Mouse (Mus musculus): ENCODE measurements at regions not wholly inside any gene's neighbourhood (a gene's known extent, or its start where the extent isn't known, plus 50 kb on each side); places are given as distances from the start of the nearest gene placed in this dataset.

DNA sequence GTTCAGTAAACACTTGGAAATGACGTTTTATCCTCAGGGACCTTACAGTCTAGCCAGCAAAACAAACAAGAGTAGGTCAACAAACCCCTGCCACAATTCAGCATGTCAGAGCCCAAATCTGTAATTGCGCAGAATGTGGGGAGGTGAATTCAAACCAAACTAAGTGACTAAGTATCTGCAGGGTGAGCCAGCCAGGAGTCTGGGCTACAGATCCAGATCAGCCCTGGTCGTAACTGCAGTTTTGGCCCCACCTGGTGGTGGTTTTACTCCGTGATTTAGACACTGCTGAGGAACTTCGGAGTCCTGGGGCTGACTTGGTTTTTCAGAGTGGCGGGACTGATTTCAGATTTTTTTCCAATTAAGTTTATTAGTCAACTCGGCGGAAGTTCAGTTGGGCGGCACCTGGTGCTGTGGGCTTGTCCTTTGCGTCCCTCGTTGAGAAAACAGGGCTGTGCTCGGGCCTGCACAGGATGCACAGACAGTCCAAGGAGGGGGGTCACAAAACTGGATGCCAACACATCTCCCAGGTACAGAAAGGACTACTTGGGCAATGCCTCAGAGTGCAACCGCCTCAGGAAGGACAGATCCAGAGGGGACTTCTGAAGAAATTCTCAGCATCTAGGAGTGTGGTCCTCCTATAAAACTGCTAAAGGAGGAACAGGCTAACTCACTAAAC, 107.6 kb upstream of the 1700066M21Rik start:
- 39% methylated on average over 13 of the region's 13 CpGs for WGBS
- no peaks in the 10 kb centered on the region for H3K36me3 ChIP-seq (ENCODE audit: control insufficient read depth, insufficient read depth, low read length)
- no peak overlapping the region for H3K4me3 ChIP-seq (ENCODE audit: low read depth, low read length)
- peak; percentile 85 for DNase-seq (ENCODE audit: low spot score)
- no peak overlapping the region for H3K9ac ChIP-seq (ENCODE audit: low read length)
- no peaks in the 10 kb centered on the region for H3K27me3 ChIP-seq (replicated peaks; ENCODE audit: control insufficient read depth, insufficient read depth, low read length)
- 0 out of 2 replicates have a peak, but pooled peaks have one; percentile 64 for ATAC-seq (replicated peaks; ENCODE audit: low FRiP score, low TSS enrichment, low read depth)
- no peak overlapping the region for H3K27ac ChIP-seq (ENCODE audit: low read depth)
- H3K4me1 ChIP-seq (replicated peaks; ENCODE audit: control insufficient read depth, insufficient read depth, low read length), result peaks cover 3% of the 10 kb centered on the region; the same call in 1 of the 2 replicates
- no peaks in the 10 kb centered on the region for H3K9me3 ChIP-seq (ENCODE audit: control insufficient read depth, low read length)
- no peak overlapping the region for H3K4me2 ChIP-seq (ENCODE audit: low read length)

DNA sequence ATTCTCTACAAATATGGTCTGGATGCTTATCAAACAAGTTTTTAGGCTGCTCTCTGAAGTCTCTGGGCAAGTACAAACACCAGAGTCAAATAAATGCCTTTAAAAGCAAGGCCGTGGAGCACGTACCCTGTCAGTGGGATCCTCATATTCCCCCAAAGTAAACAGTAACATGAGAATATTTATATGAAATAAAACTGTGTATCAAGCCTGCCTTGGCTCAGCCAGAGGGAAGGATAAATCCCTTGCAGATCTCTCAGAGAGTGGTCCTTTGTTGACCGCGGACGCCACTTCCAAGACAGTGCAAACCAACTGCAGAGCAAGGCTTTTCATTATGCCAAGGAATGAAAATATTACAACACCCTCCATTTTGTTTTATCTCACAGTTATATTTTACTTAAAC, 104.8 kb upstream of the 1700066M21Rik start:
- Histone ChIP-seq H3K4me2 (ENCODE audit: low read length) (no peak overlapping the region), H3K9ac (ENCODE audit: low read length) (no peak overlapping the region), H3K36me3 (ENCODE audit: control insufficient read depth, insufficient read depth, low read length) (no peaks in the 10 kb centered on the region), H3K27ac (ENCODE audit: low read depth) (no peak overlapping the region), H3K27me3 (replicated peaks; ENCODE audit: control insufficient read depth, insufficient read depth, low read length) (no peaks in the 10 kb centered on the region), H3K9me3 (ENCODE audit: control insufficient read depth, low read length) (no peaks in the 10 kb centered on the region), H3K4me3 (ENCODE audit: low read depth, low read length) (no peak overlapping the region), H3K4me1 (replicated peaks; ENCODE audit: control insufficient read depth, insufficient read depth, low read length) (peaks cover 3% of the 10 kb centered on the region; the same call in 1 of the 2 replicates)
- DNase-seq (ENCODE audit: low spot score) (no peak), ATAC-seq (replicated peaks; ENCODE audit: low FRiP score, low TSS enrichment, low read depth) (no peak)
- 41% methylated on average over 5 of the region's 5 CpGs for WGBS

DNA sequence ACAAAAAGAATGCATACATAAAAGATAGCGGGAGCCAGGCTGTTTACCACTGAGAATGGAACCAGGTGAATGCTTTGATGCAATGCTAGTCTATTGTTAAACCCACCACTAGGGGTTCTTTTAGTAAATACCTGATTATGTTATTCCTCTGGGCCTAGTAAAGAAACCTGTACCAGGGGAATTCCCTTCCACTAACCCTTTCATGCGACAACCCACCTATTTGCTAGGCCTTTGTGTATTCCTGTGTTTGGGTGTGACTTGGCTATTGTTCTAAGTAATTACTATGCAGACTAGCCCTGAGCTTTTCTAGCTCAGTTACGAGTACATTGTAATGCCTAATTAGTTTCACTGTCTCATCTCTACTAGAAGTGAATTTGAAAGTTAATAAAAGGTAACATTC, 95.9 kb upstream of the 1700066M21Rik start:
- no peak overlapping the region for H3K9ac ChIP-seq (ENCODE audit: low read length)
- H3K36me3 ChIP-seq (ENCODE audit: control insufficient read depth, insufficient read depth, low read length), result no peaks in the 10 kb centered on the region
- no peak overlapping the region for H3K27ac ChIP-seq (ENCODE audit: low read depth)
- H3K4me3 ChIP-seq (ENCODE audit: low read depth, low read length), result no peak overlapping the region
- no peaks in the 10 kb centered on the region for H3K27me3 ChIP-seq (replicated peaks; ENCODE audit: control insufficient read depth, insufficient read depth, low read length)
- no peaks in the 10 kb centered on the region for H3K9me3 ChIP-seq (ENCODE audit: control insufficient read depth, low read length)
- no peaks in the 10 kb centered on the region for H3K4me1 ChIP-seq (replicated peaks; ENCODE audit: control insufficient read depth, insufficient read depth, low read length)
- no peak overlapping the region for H3K4me2 ChIP-seq (ENCODE audit: low read length)
- DNase-seq (ENCODE audit: low spot score) (no peak), ATAC-seq (replicated peaks; ENCODE audit: low FRiP score, low TSS enrichment, low read depth) (no peak)
- WGBS, result 93% methylated on average over 3 of the region's 3 CpGs

DNA sequence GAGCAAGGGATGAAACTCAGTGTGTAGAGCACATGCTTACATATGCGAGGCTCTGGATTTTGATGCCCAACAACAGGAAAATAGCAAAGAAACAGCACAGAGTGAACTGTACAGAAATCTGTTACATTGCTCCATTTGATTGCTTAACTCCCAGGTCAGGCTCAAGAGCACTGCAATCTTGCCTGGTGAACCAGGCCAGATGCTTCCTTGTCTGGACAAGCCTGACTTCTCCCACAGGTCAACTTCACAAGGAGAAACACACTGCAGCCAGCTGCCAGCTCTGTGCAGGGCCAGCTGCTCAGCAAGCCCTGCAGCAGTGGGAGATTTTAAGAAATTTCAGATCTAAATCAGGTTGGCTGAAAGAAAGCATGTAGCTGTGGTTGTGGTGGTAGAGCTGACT, 81.2 kb upstream of the 1700066M21Rik start:
- no peak overlapping the region for H3K27ac ChIP-seq (ENCODE audit: low read depth)
- H3K4me3 ChIP-seq (ENCODE audit: low read depth, low read length), result no peak overlapping the region
- H3K36me3 ChIP-seq (ENCODE audit: control insufficient read depth, insufficient read depth, low read length), result no peaks in the 10 kb centered on the region
- no peaks in the 10 kb centered on the region for H3K9me3 ChIP-seq (ENCODE audit: control insufficient read depth, low read length)
- no peaks in the 10 kb centered on the region for H3K4me1 ChIP-seq (replicated peaks; ENCODE audit: control insufficient read depth, insufficient read depth, low read length)
- 86% methylated on average over 1 of the region's 1 CpGs for WGBS
- ATAC-seq (replicated peaks; ENCODE audit: low FRiP score, low TSS enrichment, low read depth) (no peak), DNase-seq (ENCODE audit: low spot score) (no peak)
- H3K27me3 ChIP-seq (replicated peaks; ENCODE audit: control insufficient read depth, insufficient read depth, low read length), result no peaks in the 10 kb centered on the region
- H3K9ac ChIP-seq (ENCODE audit: low read length), result no peak overlapping the region
- no peak overlapping the region for H3K4me2 ChIP-seq (ENCODE audit: low read length)

DNA sequence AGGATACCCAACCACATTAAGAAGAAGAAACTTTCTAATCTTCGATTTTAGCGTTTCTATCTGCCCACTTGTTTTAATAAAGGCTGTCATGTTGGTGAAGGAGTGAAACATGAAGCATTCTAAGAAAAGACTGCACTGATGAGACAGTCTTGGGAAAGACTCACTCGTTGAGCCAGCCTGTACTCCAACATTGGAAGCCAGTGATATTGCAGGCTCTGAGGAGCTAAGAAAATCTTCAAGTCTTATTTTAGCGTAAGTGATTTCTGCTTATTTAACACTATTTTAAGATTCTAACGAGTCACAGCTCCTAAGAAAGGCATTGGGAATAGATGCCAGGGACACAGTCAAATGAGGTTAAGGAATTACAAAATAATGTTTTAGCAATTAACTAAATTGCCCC, 78.9 kb upstream of the 1700066M21Rik start:
- 81% methylated on average over 5 of the region's 5 CpGs for WGBS
- Histone ChIP-seq H3K4me3 (ENCODE audit: low read depth, low read length) (no peak overlapping the region), H3K4me2 (ENCODE audit: low read length) (no peak overlapping the region), H3K4me1 (replicated peaks; ENCODE audit: control insufficient read depth, insufficient read depth, low read length) (no peaks in the 10 kb centered on the region), H3K36me3 (ENCODE audit: control insufficient read depth, insufficient read depth, low read length) (no peaks in the 10 kb centered on the region), H3K9me3 (ENCODE audit: control insufficient read depth, low read length) (no peaks in the 10 kb centered on the region), H3K27ac (ENCODE audit: low read depth) (no peak overlapping the region), H3K27me3 (replicated peaks; ENCODE audit: control insufficient read depth, insufficient read depth, low read length) (no peaks in the 10 kb centered on the region), H3K9ac (ENCODE audit: low read length) (no peak overlapping the region)
- no peak for DNase-seq (ENCODE audit: low spot score)
- ATAC-seq (replicated peaks; ENCODE audit: low FRiP score, low TSS enrichment, low read depth), result no peak

DNA sequence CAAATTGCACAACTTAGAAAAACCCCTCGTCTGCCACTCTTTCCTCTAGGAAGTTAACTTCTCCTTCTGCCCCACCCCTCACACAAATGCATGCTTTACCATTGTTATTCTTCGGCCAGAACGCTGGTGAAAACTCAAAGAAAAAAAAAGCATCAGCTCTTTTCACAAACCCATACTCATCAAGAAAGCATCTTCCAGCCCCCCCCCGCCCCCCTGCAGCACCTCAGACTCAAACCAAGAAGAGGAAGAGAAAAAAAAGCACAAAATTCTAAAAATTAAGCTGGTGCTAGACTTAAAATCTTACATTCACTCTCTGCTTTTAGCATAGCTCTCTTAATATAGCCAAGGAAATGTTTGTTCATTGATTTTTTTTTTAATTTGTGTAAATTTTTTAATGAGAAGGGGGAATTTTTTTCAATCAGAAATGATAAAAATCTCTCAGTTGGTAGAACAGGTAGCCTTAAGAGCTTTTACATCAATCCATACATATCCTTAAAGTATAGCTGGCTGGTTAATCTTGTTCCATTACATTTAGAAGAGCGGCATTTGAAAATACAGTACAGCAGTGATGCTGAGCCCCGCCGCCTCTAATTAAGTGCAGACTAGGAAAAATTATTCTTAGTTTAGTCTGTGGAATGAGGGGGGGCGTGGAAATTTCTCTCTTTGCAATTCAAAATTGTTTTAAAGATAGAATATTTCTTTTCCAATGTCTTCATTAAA, 76.0 kb upstream of the 1700066M21Rik start:
- ATAC-seq (replicated peaks; ENCODE audit: low FRiP score, low TSS enrichment, low read depth), result no peak

DNA sequence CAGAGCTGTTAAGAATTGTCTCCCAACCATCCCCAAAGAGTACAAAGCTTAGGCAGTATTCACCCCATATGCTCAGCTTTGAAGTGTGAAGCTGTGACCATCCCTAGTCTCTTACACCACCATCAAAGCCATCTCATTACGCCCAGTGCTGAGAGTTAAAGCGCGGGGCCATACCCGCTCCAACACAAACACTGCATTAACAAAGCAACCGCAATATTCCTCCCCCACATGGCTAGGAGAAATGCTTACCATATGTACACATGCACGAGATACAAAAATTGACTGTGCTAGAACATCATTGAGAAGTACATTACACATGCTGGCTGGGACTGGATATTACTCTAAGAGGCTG, 75.5 kb upstream of the 1700066M21Rik start:
- Histone ChIP-seq H3K9ac (ENCODE audit: low read length) (no peak overlapping the region), H3K36me3 (ENCODE audit: control insufficient read depth, insufficient read depth, low read length) (no peaks in the 10 kb centered on the region), H3K27me3 (replicated peaks; ENCODE audit: control insufficient read depth, insufficient read depth, low read length) (no peaks in the 10 kb centered on the region), H3K4me2 (ENCODE audit: low read length) (no peak overlapping the region), H3K27ac (ENCODE audit: low read depth) (no peak overlapping the region), H3K4me1 (replicated peaks; ENCODE audit: control insufficient read depth, insufficient read depth, low read length) (no peaks in the 10 kb centered on the region), H3K9me3 (ENCODE audit: control insufficient read depth, low read length) (no peaks in the 10 kb centered on the region), H3K4me3 (ENCODE audit: low read depth, low read length) (no peak overlapping the region)
- ATAC-seq (replicated peaks; ENCODE audit: low FRiP score, low TSS enrichment, low read depth), result no peak
- no peak for DNase-seq (ENCODE audit: low spot score)
- WGBS, result 70% methylated on average over 6 of the region's 6 CpGs

More for the DNA sequence above, 76.0 kb upstream of the 1700066M21Rik start:
- DNase-seq (ENCODE audit: low spot score), result no peak
- H3K4me1 ChIP-seq (replicated peaks; ENCODE audit: control insufficient read depth, insufficient read depth, low read length), result no peaks in the 10 kb centered on the region
- no peaks in the 10 kb centered on the region for H3K9me3 ChIP-seq (ENCODE audit: control insufficient read depth, low read length)
- H3K27me3 ChIP-seq (replicated peaks; ENCODE audit: control insufficient read depth, insufficient read depth, low read length), result no peaks in the 10 kb centered on the region
- no peaks in the 10 kb centered on the region for H3K36me3 ChIP-seq (ENCODE audit: control insufficient read depth, insufficient read depth, low read length)
- H3K9ac ChIP-seq (ENCODE audit: low read length), result no peak overlapping the region
- H3K27ac ChIP-seq (ENCODE audit: low read depth), result no peak overlapping the region
- no peak overlapping the region for H3K4me2 ChIP-seq (ENCODE audit: low read length)
- 75% methylated on average over 8 of the region's 8 CpGs for WGBS
- no peak overlapping the region for H3K4me3 ChIP-seq (ENCODE audit: low read depth, low read length)

DNA sequence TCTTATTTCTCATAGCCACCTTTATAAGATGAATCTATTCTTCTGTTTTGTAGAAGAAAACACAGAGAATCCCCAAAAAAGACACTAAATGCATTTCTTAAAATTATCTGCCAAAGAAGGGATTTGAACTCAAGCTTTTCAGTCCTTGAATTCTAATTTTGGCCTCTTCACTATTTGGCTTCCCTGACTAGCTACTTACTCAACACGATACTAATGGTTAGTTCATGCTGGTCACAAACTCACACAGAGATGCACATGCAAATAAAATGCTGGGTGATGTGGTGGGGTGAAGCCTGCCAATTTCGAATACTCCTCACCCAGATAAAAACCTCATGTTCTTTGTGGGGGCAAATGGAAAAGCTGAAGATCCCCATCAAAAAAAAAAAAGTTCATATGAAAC, 72.7 kb upstream of the 1700066M21Rik start:
- ATAC-seq (replicated peaks; ENCODE audit: low FRiP score, low TSS enrichment, low read depth), result no peak
- no peaks in the 10 kb centered on the region for H3K9me3 ChIP-seq (ENCODE audit: control insufficient read depth, low read length)
- H3K27me3 ChIP-seq (replicated peaks; ENCODE audit: control insufficient read depth, insufficient read depth, low read length), result no peaks in the 10 kb centered on the region
- no peaks in the 10 kb centered on the region for H3K36me3 ChIP-seq (ENCODE audit: control insufficient read depth, insufficient read depth, low read length)
- no peak overlapping the region for H3K9ac ChIP-seq (ENCODE audit: low read length)
- no peak for DNase-seq (ENCODE audit: low spot score)
- no peak overlapping the region for H3K4me2 ChIP-seq (ENCODE audit: low read length)
- H3K4me1 ChIP-seq (replicated peaks; ENCODE audit: control insufficient read depth, insufficient read depth, low read length), result no peaks in the 10 kb centered on the region
- WGBS, result 88% methylated on average over 2 of the region's 2 CpGs
- no peak overlapping the region for H3K27ac ChIP-seq (ENCODE audit: low read depth)
- no peak overlapping the region for H3K4me3 ChIP-seq (ENCODE audit: low read depth, low read length)

DNA sequence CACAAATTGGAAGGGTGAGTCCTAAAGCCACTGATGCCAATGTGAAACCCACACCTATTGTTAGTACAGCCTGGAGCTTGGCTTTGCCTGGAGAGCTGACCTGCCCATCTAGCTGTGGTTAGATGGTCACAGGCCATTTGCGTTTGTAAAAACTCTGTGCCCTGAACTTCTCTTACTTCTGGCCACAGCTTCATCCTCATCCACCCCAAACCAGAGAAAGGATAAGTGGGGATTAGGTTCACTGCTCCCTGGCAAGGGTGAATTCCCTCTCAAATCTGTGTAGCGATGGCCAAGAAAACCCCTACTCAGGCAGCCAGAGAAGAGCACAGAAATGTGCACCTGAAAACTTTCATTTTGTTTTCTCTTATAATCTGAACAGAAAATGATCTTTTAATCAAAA, 54.9 kb upstream of the 1700066M21Rik start:
- no peaks in the 10 kb centered on the region for H3K27me3 ChIP-seq (replicated peaks; ENCODE audit: control insufficient read depth, insufficient read depth, low read length)
- WGBS, result 94% methylated on average over 2 of the region's 2 CpGs
- DNase-seq (ENCODE audit: low spot score), result no peak
- no peak overlapping the region for H3K9ac ChIP-seq (ENCODE audit: low read length)
- no peak overlapping the region for H3K4me3 ChIP-seq (ENCODE audit: low read depth, low read length)
- H3K36me3 ChIP-seq (ENCODE audit: control insufficient read depth, insufficient read depth, low read length), result no peaks in the 10 kb centered on the region
- no peaks in the 10 kb centered on the region for H3K4me1 ChIP-seq (replicated peaks; ENCODE audit: control insufficient read depth, insufficient read depth, low read length)
- H3K9me3 ChIP-seq (ENCODE audit: control insufficient read depth, low read length), result peaks cover 6% of the 10 kb centered on the region; the same call in 1 of the 2 replicates
- no peak overlapping the region for H3K27ac ChIP-seq (ENCODE audit: low read depth)
- no peak for ATAC-seq (replicated peaks; ENCODE audit: low FRiP score, low TSS enrichment, low read depth)
- no peak overlapping the region for H3K4me2 ChIP-seq (ENCODE audit: low read length)

Measured in intestine, embryonic 14.5 days (tissue).